Mouse (Mus musculus) liver, embryonic 14 days (tissue): Measurements from ENCODE around the gene Noxred1. TPM values are rescaled to one million over a fixed set of nuclear protein-coding genes. Genes with fewer than 3 reads are reported as not detected.

Experiments used
- polyA plus RNA-seq: library from polyadenylated mRNA; depleted of rRNA; stranded (reverse); fragments of >200 nt; gene quantifications from 2 replicates; pipeline ENCODE4 v1.2.3, GENCODE M21; 2012; rRNA removed

Noxred1 gene
- 0.09 and 0.24 TPM in 2 replicates for polyA plus RNA-seq

GRCm38 (mm10) chr12:87238632-87239031 is at the start of gene Noxred1:
Noxred1 (minus strand) TSS chr12:87238732.

GRCm38 (mm10) chr12:87266108-87266826 is 27.7 kb upstream of the Noxred1 start, which contains the start of the genes Vipas39 and Ahsa1:
Vipas39 (minus strand) TSS chr12:87266256.
Ahsa1 (plus strand) TSS chr12:87266479.

GRCm38 (mm10) chr12:87199973-87200586 is 38.5 kb downstream of the Noxred1 start, which contains the start of gene Tmed8:
Tmed8 (minus strand) TSS chr12:87200454.

GRCm38 (mm10) chr12:87199206-87199972 is 39.1 kb downstream of the Noxred1 start, which contains the start of gene Samd15:
Samd15 (plus strand) TSS chr12:87199723.

Other genes with a start within 250 kb of the Noxred1 start
- not detected in 2 replicates for gene Zdhhc22, start 248.3 kb downstream of the Noxred1 start, polyA plus RNA-seq
- 0.01 TPM in 1 of 2 replicates, not detected in the other for gene Tmem63c, start 217.4 kb downstream of the Noxred1 start, polyA plus RNA-seq
- gene Ngb, start 136.2 kb downstream of the Noxred1 start, polyA plus RNA-seq = 0.02 and 0.07 TPM in 2 replicates
- 82.8 and 104 TPM in 2 replicates for gene Gstz1, start 91.6 kb downstream of the Noxred1 start, polyA plus RNA-seq
- 2.5 and 2.8 TPM in 2 replicates for gene Pomt2, start 90.8 kb downstream of the Noxred1 start, polyA plus RNA-seq
- 0.06 and 0.13 TPM in 2 replicates for gene Samd15, start 39.0 kb downstream of the Noxred1 start, polyA plus RNA-seq
- gene Tmed8, start 38.3 kb downstream of the Noxred1 start, polyA plus RNA-seq = 0.84 and 0.85 TPM in 2 replicates
- gene Vipas39, start 27.5 kb upstream of the Noxred1 start, polyA plus RNA-seq = 7.2 and 7.7 TPM in 2 replicates
- 125 and 137 TPM in 2 replicates for gene Ahsa1, start 27.7 kb upstream of the Noxred1 start, polyA plus RNA-seq
- 0.13 and 0.14 TPM in 2 replicates for gene Ism2, start 61.0 kb upstream of the Noxred1 start, polyA plus RNA-seq
- 7.8 and 9.3 TPM in 2 replicates for gene Sptlc2, start 149.6 kb upstream of the Noxred1 start, polyA plus RNA-seq
- 41.5 and 42.0 TPM in 2 replicates for gene Slirp, start 205.2 kb upstream of the Noxred1 start, polyA plus RNA-seq
- gene Alkbh1, start 205.3 kb upstream of the Noxred1 start, polyA plus RNA-seq = 17.0 and 17.1 TPM in 2 replicates
- 22.6 and 23.0 TPM in 2 replicates for gene Snw1, start 233.5 kb upstream of the Noxred1 start, polyA plus RNA-seq